Mouse (Mus musculus) heart, adult 8-10 months (tissue): ENCODE measurements at regions not wholly inside any gene's neighbourhood (a gene's known extent, or its start where the extent isn't known, plus 50 kb on each side); places are given as distances from the start of the nearest gene placed in this dataset.

ENCODE experiments used
- DNase-seq: peaks from one replicate; pipeline ENCODE4 v3.0.0; 2022; ENCODE audit warnings: low spot score

- DNase-seq, result no peak
These were observed 146.1 kb downstream of the Efcab1 start for GRCm38 (mm10) chr16:15052389-15052923.

- DNase-seq, result peak; percentile 87
These were observed 146.8 kb downstream of the Efcab1 start for GRCm38 (mm10) chr16:15052924-15053793.

GRCm38 (mm10) chr16:15053840-15054239, 147.4 kb downstream of the Efcab1 start:
- DNase-seq, result no peak

GRCm38 (mm10) chr16:15054306-15055001, 148.0 kb downstream of the Efcab1 start:
- peak; percentile 11 for DNase-seq

GRCm38 (mm10) chr16:15055697-15056096, 149.3 kb downstream of the Efcab1 start:
- peak; percentile 16 for DNase-seq

- DNase-seq, result no peak
These were observed 164.1 kb downstream of the Efcab1 start for GRCm38 (mm10) chr16:15070485-15070960.

- no peak for DNase-seq
These were observed 168.0 kb downstream of the Efcab1 start for GRCm38 (mm10) chr16:15074407-15074806.

- no peak for DNase-seq
These were observed 177.3 kb downstream of the Efcab1 start for GRCm38 (mm10) chr16:15083692-15084091.

- DNase-seq, result no peak
These were observed 177.8 kb downstream of the Efcab1 start for GRCm38 (mm10) chr16:15084147-15084752.

GRCm38 (mm10) chr16:15084753-15085728, 178.6 kb downstream of the Efcab1 start:
- DNase-seq, result peak; percentile 21

GRCm38 (mm10) chr16:15086556-15086955, 180.2 kb downstream of the Efcab1 start:
- DNase-seq, result peak; percentile 15

GRCm38 (mm10) chr16:15103938-15104337, 197.5 kb downstream of the Efcab1 start:
- no peak for DNase-seq

- no peak for DNase-seq
These were observed 200.8 kb downstream of the Efcab1 start for GRCm38 (mm10) chr16:15107234-15107633.

GRCm38 (mm10) chr16:15113131-15113530, 204.1 kb upstream of the Gm21897 start:
- DNase-seq, result no peak

- DNase-seq, result no peak
These were observed 203.2 kb upstream of the Gm21897 start for GRCm38 (mm10) chr16:15113989-15114556.

- DNase-seq, result no peak
These were observed 202.6 kb upstream of the Gm21897 start for GRCm38 (mm10) chr16:15114574-15115230.

- no peak for DNase-seq
These were observed 201.9 kb upstream of the Gm21897 start for GRCm38 (mm10) chr16:15115386-15115785.

GRCm38 (mm10) chr16:15119799-15120198, 197.5 kb upstream of the Gm21897 start:
- peak; percentile 6 for DNase-seq

- no peak for DNase-seq
These were observed 188.3 kb upstream of the Gm21897 start for GRCm38 (mm10) chr16:15128996-15129395.

GRCm38 (mm10) chr16:15129806-15130205, 187.5 kb upstream of the Gm21897 start:
- peak; percentile 19 for DNase-seq
